Mouse (Mus musculus) erythroblast, embryonic 14.5 days (primary cell): ENCODE measurements around the gene St3gal3.

Source experiments
- GATA1 ChIP-seq: IDR thresholded peaks from 2 replicates; pipeline ENCODE4 v1.6.1; 2012; ENCODE audit warnings: low read length, inconsistent platforms, mixed read lengths
- TAL1 ChIP-seq: IDR thresholded peaks from 3 replicates; pipeline ENCODE4 v1.6.1; 2012; ENCODE audit warnings: low read length, inconsistent platforms, mixed read lengths

DNA sequence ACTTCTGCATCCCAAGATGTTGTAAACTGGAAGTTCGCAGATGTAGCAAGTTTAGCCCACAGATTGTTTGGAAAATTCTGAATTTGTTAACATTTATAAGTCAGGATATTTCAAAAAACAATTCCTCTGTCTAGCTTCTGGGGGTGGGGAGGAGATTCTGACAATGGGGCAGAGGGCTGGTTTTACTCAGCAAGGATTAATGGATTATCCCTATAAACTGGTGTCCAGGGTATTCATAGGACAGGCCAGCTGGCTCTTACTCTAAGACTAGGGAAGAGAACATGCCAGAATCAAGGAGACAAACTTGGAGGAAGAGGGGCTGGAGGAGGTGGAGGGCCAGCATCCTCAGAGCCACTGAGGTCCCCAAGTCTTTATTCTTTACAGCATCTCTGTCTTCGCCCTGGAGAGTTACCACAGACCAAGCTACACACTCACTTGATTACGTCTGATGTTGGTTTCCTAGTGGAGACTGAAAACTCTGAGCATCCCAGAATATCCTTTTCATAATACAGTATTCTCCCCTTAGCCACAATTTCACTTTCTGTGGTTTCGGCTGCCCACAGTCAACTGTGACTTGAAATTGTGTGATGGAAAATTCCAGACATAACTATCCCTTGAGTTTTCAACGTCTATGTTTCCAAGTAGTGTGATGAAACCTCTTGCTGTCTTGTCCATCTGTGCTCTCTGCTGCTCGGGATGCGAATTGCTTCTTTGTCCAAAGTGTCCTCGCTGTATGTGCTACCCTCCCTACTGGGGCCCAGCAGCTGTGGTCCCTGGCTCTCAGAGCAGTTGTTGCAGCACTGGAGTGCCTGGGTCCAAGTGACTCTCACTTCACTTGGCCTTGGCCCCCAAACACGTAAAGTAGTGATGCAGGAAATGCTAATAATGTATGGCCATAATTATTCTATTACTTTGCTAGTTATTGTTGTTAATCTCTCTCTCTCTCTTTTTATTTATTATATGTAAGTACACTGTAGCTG is 64.2 kb downstream of the St3gal3 start:
- TF ChIP-seq GATA1 (no peak), TAL1 (no peak)
